ENCODE assay signal across 9 mouse cellular contexts in the genomic region with DNA sequence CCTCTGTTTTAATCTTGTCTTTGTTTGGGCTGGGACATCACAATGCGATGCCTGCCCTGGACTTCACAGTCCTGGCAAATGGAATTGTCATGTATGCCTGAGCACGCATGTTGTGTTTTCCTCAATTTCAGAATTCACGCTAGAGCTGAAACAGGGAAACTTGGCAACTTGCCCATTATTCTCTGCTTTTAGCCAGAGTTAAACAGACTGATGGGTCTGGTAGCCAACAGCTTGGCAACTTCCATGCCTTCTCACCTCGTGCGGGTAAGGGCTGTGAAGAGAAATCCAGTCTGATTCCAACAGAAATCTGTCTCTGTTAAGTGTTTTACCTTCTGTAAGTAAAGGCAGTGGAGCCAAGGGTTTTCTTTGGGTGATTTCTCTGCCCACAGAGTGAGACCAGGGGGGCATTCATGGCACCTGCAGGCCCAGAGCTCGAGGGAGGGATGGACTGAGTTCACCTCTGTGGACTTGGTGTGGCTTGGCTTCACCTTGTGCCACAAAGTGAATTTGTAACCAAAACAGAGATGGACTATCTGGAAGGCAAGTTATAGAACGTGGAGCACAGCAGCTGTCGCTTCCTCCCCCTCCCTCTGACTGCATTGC. TPM values are rescaled to one million over a fixed set of nuclear protein-coding genes. Genes with fewer than 3 reads are reported as not detected.
DNase-seq lines count a peak whose midpoint lies in the region; ATAC-seq and TF ChIP-seq lines count a peak whose summit lies in the region.
"Had no signal": no experiment of that assay in that cellular context is flagged by ENCODE, and none has a peak within 500 bp of the region (broad histone marks: within the 10 kb centered on the region; RNA-seq: fewer than 3 reads in every experiment).

No protein-coding gene starts in this region.

- TF ChIP-seq CTCF in cortical plate, adult 2 months (IDR thresholded peaks at IDR 0.05; ENCODE audit: extremely low read depth, insufficient read depth, low read length), result no peak

- H3K9me3 ChIP-seq in limb, embryonic 13.5 days, result no peaks in the 10 kb centered on the region
- H3K9me3 ChIP-seq: limb, embryonic 15.5 days had no signal

- no peak for ATAC-seq in limb, embryonic 13.5 days (ENCODE audit: low FRiP score, low read depth)

- peaks cover 24% of the 10 kb centered on the region for H3K4me1 ChIP-seq in cortical plate, adult 2 months (ENCODE audit: control insufficient read depth, insufficient read depth, low read length)
- H3K4me1 ChIP-seq in limb, embryonic 13.5 days, result peaks cover 46% of the 10 kb centered on the region

- H3K36me3 ChIP-seq in limb, embryonic 13.5 days, result peaks cover 52% of the 10 kb centered on the region

- TF ChIP-seq POLR2A in cortical plate, adult 2 months (IDR thresholded peaks at IDR 0.05; ENCODE audit: extremely low read depth, insufficient read depth, low read length), result no peak

- DNase-seq in cerebellum, adult 11-12 months, result peak; percentile 60
- no peak for DNase-seq in cerebellum, postnatal 4 days (ENCODE audit: low spot score in 2 of 2)
- peak; percentile 67 for DNase-seq in layer of hippocampus, adult 9-11 months
- DNase-seq in layer of hippocampus, postnatal 25 days (ENCODE audit: extremely low spot score in 1 of 2, low spot score in 1 of 2), result no peak
- DNase-seq in ovary, postnatal 36 days (ENCODE audit: low spot score), result no peak
- no peak for DNase-seq in Muller cell, postnatal 12 days (ENCODE audit: inconsistent ontology term)

- 72% methylated on average over 8 of the region's 8 CpGs for WGBS in limb, embryonic 13.5 days

- no peak overlapping the region for H3K4me2 ChIP-seq in limb, embryonic 13.5 days (replicated peaks)
- H3K4me2 ChIP-seq: limb, embryonic 15.5 days had no signal

- no peak overlapping the region for H3K4me3 ChIP-seq in cortical plate, adult 2 months (ENCODE audit: insufficient read depth, low read length)
- no peak overlapping the region for H3K4me3 ChIP-seq in limb, embryonic 13.5 days
- H3K4me3 ChIP-seq: limb, embryonic 15.5 days had no signal

- peak overlapping the region; percentile 36; the same call in 1 of the 2 replicates for H3K27ac ChIP-seq in cortical plate, adult 2 months (ENCODE audit: insufficient read depth, low read length)
- H3K27ac ChIP-seq in limb, embryonic 13.5 days, result peak overlapping the region; percentile 64; the same call in 1 of the 2 replicates

- H3K9ac ChIP-seq in limb, embryonic 13.5 days, result no peak overlapping the region
- H3K9ac ChIP-seq: limb, embryonic 15.5 days had no signal

- no peaks in the 10 kb centered on the region for H3K27me3 ChIP-seq in limb, embryonic 13.5 days
- H3K27me3 ChIP-seq: limb, embryonic 15.5 days had no signal

RNA-seq across cellular contexts. Expression of gene BC034090, which starts 39.6 kb away (rescaled TPM):
- total RNA-seq in layer of hippocampus, postnatal 25 days (2021), result 10 to 100 TPM in 1 of 2 experiments, 1 to 10 TPM in 1; 8.1 to 11.6 TPM
- polyA plus RNA-seq in cortical plate, adult 2 months (2012; rRNA removed), result 13.2 and 14.2 TPM in 2 replicates
- 8.5 and 9.1 TPM in 2 replicates for polyA plus RNA-seq in limb, embryonic 13.5 days (2015; fragmentation: Nextera tagmentation; extraction: Ambion mirVana)

RNA-seq across cellular contexts. Expression of gene Stx6, which starts 46.1 kb away (rescaled TPM):
- total RNA-seq in layer of hippocampus, postnatal 25 days (2021), result 100 to 1,000 TPM; 118 to 122 TPM
- 108 and 113 TPM in 2 replicates for polyA plus RNA-seq in cortical plate, adult 2 months (2012; rRNA removed)
- 89.3 and 98.1 TPM in 2 replicates for polyA plus RNA-seq in limb, embryonic 13.5 days (2015; fragmentation: Nextera tagmentation; extraction: Ambion mirVana)

RNA-seq across cellular contexts. Expression of gene Mr1, which starts 58.0 kb away (rescaled TPM):
- total RNA-seq in layer of hippocampus, postnatal 25 days (2021), result 1 to 10 TPM; 2.2 to 3.3 TPM
- polyA plus RNA-seq in cortical plate, adult 2 months (2012; rRNA removed), result 4.8 and 5.2 TPM in 2 replicates
- 7.6 and 7.7 TPM in 2 replicates for polyA plus RNA-seq in limb, embryonic 13.5 days (2015; fragmentation: Nextera tagmentation; extraction: Ambion mirVana)

Comparison
In these comparisons a context has a peak if more than half of its experiments do, and no peak if none do; other contexts are left out.
1. DNase-seq: peak in cerebellum, adult 11-12 months (single experiment) and layer of hippocampus, adult 9-11 months (single experiment); none in cerebellum, postnatal 4 days (0 of 2), layer of hippocampus, postnatal 25 days (0 of 2), ovary, postnatal 36 days (single experiment) and Muller cell, postnatal 12 days (single experiment).